16 mouse cellular contexts compared by ENCODE assay signal in the genomic region with DNA sequence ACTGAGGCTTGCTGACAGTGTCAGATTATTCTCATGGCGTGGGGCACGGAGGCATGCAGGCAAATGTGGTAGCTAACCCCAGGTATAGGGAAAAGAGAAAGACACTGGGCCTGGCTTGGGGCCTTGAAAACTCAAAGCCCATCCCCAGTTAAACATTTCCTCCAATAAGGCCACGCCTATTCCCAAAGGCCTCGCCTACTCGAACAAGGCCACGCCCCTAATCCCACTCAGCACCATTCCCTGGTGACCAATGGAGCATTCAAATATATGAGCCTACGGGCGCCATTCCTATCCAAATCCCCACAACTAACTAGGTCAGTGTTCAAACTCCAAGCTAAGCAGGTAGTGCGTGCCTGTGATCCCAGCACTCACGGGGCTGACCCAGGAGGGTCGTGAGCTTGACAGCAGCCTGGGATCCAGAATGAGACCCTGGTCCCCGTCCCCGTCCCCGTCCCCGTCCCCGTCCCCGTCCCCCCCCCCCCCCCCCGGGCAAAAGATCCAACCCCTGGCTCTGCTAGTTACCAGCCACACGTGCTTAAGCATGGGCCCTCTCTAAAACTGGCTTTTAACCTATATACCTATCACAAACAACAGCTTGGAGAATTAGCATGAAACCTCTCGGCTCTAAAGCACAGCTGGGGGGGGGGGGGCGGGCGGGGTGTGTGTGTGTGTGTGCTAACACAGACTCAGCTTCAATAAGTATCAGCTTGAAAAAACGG.
DNase-seq lines count a peak whose midpoint lies in the region; ATAC-seq and TF ChIP-seq lines count a peak whose summit lies in the region.
"Had no signal": no experiment of that assay in that cellular context is flagged by ENCODE, and none has a peak within 500 bp of the region (broad histone marks: within the 10 kb centered on the region; RNA-seq: fewer than 3 reads in every experiment).

No protein-coding gene starts in this region.

- no peaks in the 10 kb centered on the region for H3K9me3 ChIP-seq in liver, postnatal 0 days (ENCODE audit: low read length)
- H3K9me3 ChIP-seq in liver, embryonic 12.5 days (replicated peaks), result no peaks in the 10 kb centered on the region
- H3K9me3 ChIP-seq in forebrain, embryonic 12.5 days, result no peaks in the 10 kb centered on the region
- H3K9me3 ChIP-seq in hindbrain, postnatal 0 days (ENCODE audit: low read length), result no peaks in the 10 kb centered on the region
- H3K9me3 ChIP-seq in neural tube, embryonic 14.5 days (ENCODE audit: control insufficient read depth, low read length), result no peaks in the 10 kb centered on the region
- H3K9me3 ChIP-seq: limb, embryonic 10.5 days had no signal

- no peak overlapping the region for H3K9ac ChIP-seq in liver, postnatal 0 days (replicated peaks)
- H3K9ac ChIP-seq in liver, embryonic 12.5 days, result no peak overlapping the region
- no peak overlapping the region; the same call in 1 of the 2 replicates for H3K9ac ChIP-seq in forebrain, embryonic 12.5 days
- no peak overlapping the region for H3K9ac ChIP-seq in hindbrain, postnatal 0 days (replicated peaks; ENCODE audit: low read length)
- no peak overlapping the region for H3K9ac ChIP-seq in neural tube, embryonic 14.5 days (replicated peaks; ENCODE audit: low read depth, low read length)
- H3K9ac ChIP-seq: liver, embryonic 14.5 days had no signal

- 72% methylated on average over 15 of the region's 23 CpGs for WGBS in liver, postnatal 0 days (ENCODE audit: insufficient replicate concordance)
- 58% methylated on average over 21 of the region's 23 CpGs for WGBS in liver, embryonic 12.5 days (ENCODE audit: insufficient replicate concordance)
- 49% methylated on average over 19 of the region's 23 CpGs for WGBS in forebrain, embryonic 12.5 days
- 45% methylated on average over 21 of the region's 23 CpGs for WGBS in hindbrain, postnatal 0 days
- 43% methylated on average over 18 of the region's 23 CpGs for WGBS in neural tube, embryonic 14.5 days

- H3K4me1 ChIP-seq in liver, postnatal 0 days (ENCODE audit: insufficient read depth), result peaks cover 2% of the 10 kb centered on the region
- H3K4me1 ChIP-seq in liver, embryonic 12.5 days, result peaks cover 19% of the 10 kb centered on the region; the same call in 1 of the 2 replicates
- peaks cover 19% of the 10 kb centered on the region; the same call in 1 of the 2 replicates for H3K4me1 ChIP-seq in forebrain, embryonic 12.5 days
- no peaks in the 10 kb centered on the region for H3K4me1 ChIP-seq in hindbrain, postnatal 0 days (ENCODE audit: insufficient read depth, low read length)
- no peaks in the 10 kb centered on the region for H3K4me1 ChIP-seq in neural tube, embryonic 14.5 days (ENCODE audit: control insufficient read depth, insufficient read depth, low read length)

- H3K27ac ChIP-seq in liver, postnatal 0 days (ENCODE audit: low read depth), result no peak overlapping the region
- no peak overlapping the region for H3K27ac ChIP-seq in liver, embryonic 12.5 days
- 0 out of 2 replicates have a peak overlapping the region, but pooled peaks have one; percentile 25 for H3K27ac ChIP-seq in forebrain, embryonic 12.5 days
- no peak overlapping the region for H3K27ac ChIP-seq in hindbrain, postnatal 0 days
- H3K27ac ChIP-seq in neural tube, embryonic 14.5 days (ENCODE audit: low read depth, low read length), result no peak overlapping the region
- H3K27ac ChIP-seq: heart, adult 2 months; limb, embryonic 10.5 days; liver, embryonic 14.5 days; macrophage had no signal

- H3K4me2 ChIP-seq in liver, postnatal 0 days (ENCODE audit: low read depth, low read length), result no peak overlapping the region
- no peak overlapping the region for H3K4me2 ChIP-seq in liver, embryonic 12.5 days
- peak overlapping the region; percentile 13; the same call in 1 of the 2 replicates for H3K4me2 ChIP-seq in forebrain, embryonic 12.5 days
- no peak overlapping the region for H3K4me2 ChIP-seq in hindbrain, postnatal 0 days (ENCODE audit: low read depth, low read length)
- no peak overlapping the region for H3K4me2 ChIP-seq in neural tube, embryonic 14.5 days (ENCODE audit: low read depth, low read length)

- no peak overlapping the region for H3K4me3 ChIP-seq in liver, postnatal 0 days (ENCODE audit: low read depth, low read length)
- H3K4me3 ChIP-seq in liver, embryonic 12.5 days, result no peak overlapping the region
- H3K4me3 ChIP-seq in forebrain, embryonic 12.5 days (replicated peaks), result no peak overlapping the region
- H3K4me3 ChIP-seq in hindbrain, postnatal 0 days (ENCODE audit: low read length), result no peak overlapping the region
- no peak overlapping the region for H3K4me3 ChIP-seq in neural tube, embryonic 14.5 days (ENCODE audit: low read depth, low read length)
- H3K4me3 ChIP-seq: erythroblast, embryonic 14.5 days; heart, adult 2 months; limb, embryonic 10.5 days had no signal

- no peak for TF ChIP-seq CTCF in liver, postnatal 0 days (IDR thresholded peaks at IDR 0.05; ENCODE audit: low read depth)
- no peak for TF ChIP-seq CTCF in hindbrain, postnatal 0 days (IDR thresholded peaks at IDR 0.05; ENCODE audit: low read depth)

- H3K36me3 ChIP-seq in liver, postnatal 0 days (replicated peaks; ENCODE audit: insufficient read depth, low read length), result no peaks in the 10 kb centered on the region
- no peaks in the 10 kb centered on the region for H3K36me3 ChIP-seq in liver, embryonic 12.5 days
- H3K36me3 ChIP-seq in forebrain, embryonic 12.5 days (replicated peaks), result no peaks in the 10 kb centered on the region
- H3K36me3 ChIP-seq in hindbrain, postnatal 0 days (ENCODE audit: insufficient read depth, low read length), result no peaks in the 10 kb centered on the region
- no peaks in the 10 kb centered on the region for H3K36me3 ChIP-seq in neural tube, embryonic 14.5 days (ENCODE audit: control insufficient read depth, insufficient read depth, low read length)
- H3K36me3 ChIP-seq: limb, embryonic 10.5 days had no signal

- H3K27me3 ChIP-seq in liver, postnatal 0 days (ENCODE audit: insufficient read depth, low read length), result no peaks in the 10 kb centered on the region
- H3K27me3 ChIP-seq in liver, embryonic 12.5 days (replicated peaks), result no peaks in the 10 kb centered on the region
- peaks cover 5% of the 10 kb centered on the region; the same call in 1 of the 2 replicates for H3K27me3 ChIP-seq in forebrain, embryonic 12.5 days
- H3K27me3 ChIP-seq in hindbrain, postnatal 0 days (ENCODE audit: insufficient read depth, low read length), result no peaks in the 10 kb centered on the region
- no peaks in the 10 kb centered on the region for H3K27me3 ChIP-seq in neural tube, embryonic 14.5 days (ENCODE audit: control insufficient read depth, insufficient read depth, low read length)

- TF ChIP-seq EP300 in liver, postnatal 0 days (IDR thresholded peaks at IDR 0.05; ENCODE audit: low read depth), result no peak

- DNase-seq in liver, postnatal 0 days, result no peak
- DNase-seq in hindbrain, postnatal 0 days (ENCODE audit: low spot score), result no peak
- DNase-seq in testis, postnatal 10 days (ENCODE audit: low spot score), result no peak
- no peak for DNase-seq in cerebellum, postnatal 25 days
- DNase-seq: cerebellum, adult 9-10 months; heart, adult 2 months; kidney, postnatal 25 days had no signal

- peak; percentile 47 for ATAC-seq in liver, postnatal 0 days
- ATAC-seq in liver, embryonic 12.5 days, result no peak
- ATAC-seq in forebrain, embryonic 12.5 days (ENCODE audit: low FRiP score), result no peak; the same call in 1 of the 2 replicates
- ATAC-seq in hindbrain, postnatal 0 days, result 0 out of 2 replicates have a peak, but pooled peaks have one; percentile 32
- peak; percentile 49; the same call in 1 of the 2 replicates for ATAC-seq in neural tube, embryonic 14.5 days (ENCODE audit: low read depth)
- no peak for ATAC-seq in megakaryocyte-erythroid progenitor cell, adult 5-6 weeks (replicated peaks; ENCODE audit: low FRiP score, low TSS enrichment, poor library complexity, severe bottlenecking)
- ATAC-seq: intestine, postnatal 0 days had no signal

Comparison
In these comparisons a context has a peak if more than half of its experiments do, and no peak if none do; other contexts are left out.
1. ATAC-seq: peak in liver, postnatal 0 days (single experiment), hindbrain, postnatal 0 days (single experiment) and neural tube, embryonic 14.5 days (single experiment); none in liver, embryonic 12.5 days (single experiment), forebrain, embryonic 12.5 days (single experiment) and megakaryocyte-erythroid progenitor cell, adult 5-6 weeks (single experiment).